Mouse (Mus musculus) heart, embryonic 13.5 days (tissue): ENCODE data around the gene Scgb1b20. TPM values are rescaled to one million over a fixed set of nuclear protein-coding genes. Genes with fewer than 3 reads are reported as not detected.
"Not testable (repeated sequence)": the region's sequence is repeated elsewhere in the genome, so short reads cannot be mapped to it uniquely, and the experiment has no call there.

ENCODE experiments used
- ATAC-seq: fragments of 200-750 bp; cut with Nextera tagmentation; 2 replicates; pipeline ENCODE4 v1.8.0; 2017; ENCODE audit warnings: moderate TSS enrichment; ENCODE audit not compliant: insufficient number of reproducible peaks, low FRiP score, low TSS enrichment; ENCODE audit errors: extremely low read depth
- H3K27ac ChIP-seq: fragments of 300-500 bp; sonication (generic); replicated peaks from 2 replicates; pipeline ENCODE4 v1.5.1; 2015; ENCODE audit warnings: moderate library complexity, mild to moderate bottlenecking, inconsistent platforms
- H3K27me3 ChIP-seq: fragments of 300-500 bp; sonication (generic); replicated peaks from 2 replicates; pipeline ENCODE4 v1.6.1; 2015; ENCODE audit warnings: mild to moderate bottlenecking, inconsistent platforms
- H3K36me3 ChIP-seq: fragments of 300-500 bp; sonication (generic); 2 replicates; pipeline ENCODE4 v1.6.1; 2015; ENCODE audit warnings: mild to moderate bottlenecking, inconsistent platforms
- H3K4me1 ChIP-seq: fragments of 300-500 bp; sonication (generic); 2 replicates; pipeline ENCODE4 v1.6.1; 2015; ENCODE audit warnings: inconsistent platforms
- H3K4me2 ChIP-seq: fragments of 300-500 bp; sonication (generic); 2 replicates; pipeline ENCODE4 v1.6.1; 2015; ENCODE audit warnings: inconsistent platforms, mild to moderate bottlenecking, moderate library complexity
- H3K4me3 ChIP-seq: fragments of 300-500 bp; sonication (generic); 2 replicates; pipeline ENCODE4 v1.5.1; 2015; ENCODE audit warnings: moderate library complexity, mild to moderate bottlenecking, inconsistent platforms
- H3K9ac ChIP-seq: fragments of 300-500 bp; sonication (generic); 2 replicates; pipeline ENCODE4 v1.6.1; 2015; ENCODE audit warnings: inconsistent platforms, mild to moderate bottlenecking, moderate library complexity
- H3K9me3 ChIP-seq: fragments of 300-500 bp; sonication (generic); 2 replicates; pipeline ENCODE4 v1.6.1; 2016; ENCODE audit warnings: inconsistent platforms
- WGBS: fragments of 180-500 bp; shearing (Covaris S2); methylation state at CpG from one replicate; pipeline ENCODE4 v1.1.7; 2015; ENCODE audit warnings: mixed read lengths; 5-methylcytosine and 5-hydroxymethylcytosine counted together
- polyA plus RNA-seq: library from polyadenylated mRNA; unstranded; fragments of >200 nt; fragmentation: Nextera tagmentation; extraction: Ambion mirVana; gene quantifications from 2 replicates; pipeline ENCODE4 v1.2.1, GENCODE M21; 2015

Scgb1b20 gene
- not detected in 2 replicates for polyA plus RNA-seq

GRCm38 (mm10) chr7:33372934-33373333 lies at the start of gene Scgb1b20:
Scgb1b20 (plus strand) TSS chr7:33373234.
- H3K4me1 ChIP-seq, H3K27me3 ChIP-seq, H3K36me3 ChIP-seq, H3K4me2 ChIP-seq, H3K9ac ChIP-seq, H3K4me3 ChIP-seq, H3K27ac ChIP-seq, ATAC-seq: not testable (repeated sequence)
- peaks cover 19% of the 10 kb centered on the region for H3K9me3 ChIP-seq
- WGBS, result 56% methylated on average over 4 of the region's 4 CpGs

- H3K4me1 ChIP-seq, ATAC-seq, H3K36me3 ChIP-seq, H3K4me3 ChIP-seq, H3K4me2 ChIP-seq, H3K27ac ChIP-seq, H3K27me3 ChIP-seq, H3K9ac ChIP-seq: not testable (repeated sequence)
- 65% methylated on average over 2 of the region's 2 CpGs for WGBS
- peaks cover 11% of the 10 kb centered on the region; the same call in 1 of the 2 replicates for H3K9me3 ChIP-seq
Observed at GRCm38 (mm10) chr7:33366222-33366621, 6.8 kb upstream of the Scgb1b20 start, which contains the start of gene Scgb2b20. Scgb2b20 (minus strand) TSS chr7:33366322.

- not testable (repeated sequence) for H3K9ac ChIP-seq, H3K27me3 ChIP-seq, H3K36me3 ChIP-seq, H3K4me1 ChIP-seq, H3K4me2 ChIP-seq, ATAC-seq, H3K4me3 ChIP-seq, H3K27ac ChIP-seq
- peaks cover 49% of the 10 kb centered on the region for H3K9me3 ChIP-seq
Observed at GRCm38 (mm10) chr7:33399749-33400148, 26.7 kb downstream of the Scgb1b20 start.

- Histone ChIP-seq H3K4me2 (no peak overlapping the region), H3K27ac (no peak overlapping the region), H3K4me1 (no peaks in the 10 kb centered on the region), H3K36me3 (no peaks in the 10 kb centered on the region), H3K4me3 (no peak overlapping the region), H3K9ac (no peak overlapping the region), H3K9me3 (peaks cover 49% of the 10 kb centered on the region), H3K27me3 (no peaks in the 10 kb centered on the region)
- ATAC-seq, result no peak
- WGBS, result 75% methylated on average over 1 of the region's 1 CpGs
Observed at GRCm38 (mm10) chr7:33401650-33402049, 28.6 kb downstream of the Scgb1b20 start.

GRCm38 (mm10) chr7:33409681-33410080 lies 36.6 kb downstream of the Scgb1b20 start:
- H3K36me3 ChIP-seq, H3K4me3 ChIP-seq, H3K27me3 ChIP-seq, H3K4me1 ChIP-seq, H3K27ac ChIP-seq, H3K9ac ChIP-seq, ATAC-seq, H3K4me2 ChIP-seq: not testable (repeated sequence)
- WGBS, result 41% methylated on average over 1 of the region's 1 CpGs
- peaks cover 29% of the 10 kb centered on the region for H3K9me3 ChIP-seq

Other genes starting within 250 kb of the Scgb1b20 start
- gene Scgb2b18, start 199.4 kb upstream of the Scgb1b20 start, polyA plus RNA-seq, result not detected in 2 replicates
- gene Scgb1b18, start 187.7 kb upstream of the Scgb1b20 start, polyA plus RNA-seq, result not detected in 2 replicates
- not detected in 2 replicates for gene Scgb2b19, start 92.9 kb upstream of the Scgb1b20 start, polyA plus RNA-seq
- gene Scgb1b19, start 85.9 kb upstream of the Scgb1b20 start, polyA plus RNA-seq, result not detected in 2 replicates
- not detected in 2 replicates for gene Scgb2b20, start 6.9 kb upstream of the Scgb1b20 start, polyA plus RNA-seq
- not detected in 2 replicates for gene Scgb2b21, start 147.2 kb downstream of the Scgb1b20 start, polyA plus RNA-seq